Mouse (Mus musculus) limb, embryonic 14.5 days (tissue): Measurements from ENCODE around the gene Etnk2. TPM values are rescaled to one million over a fixed set of nuclear protein-coding genes. Genes with fewer than 3 reads are reported as not detected.

Source experiments
- ATAC-seq: fragments of 200-750 bp; cut with Nextera tagmentation; 2 replicates; pipeline ENCODE4 v1.8.0; 2017; ENCODE audit warnings: low read depth, moderate number of reproducible peaks, moderate TSS enrichment; ENCODE audit not compliant: low FRiP score
- DNase-seq: peaks from one replicate; pipeline ENCODE4 v3.0.0-alpha.2; 2015; ENCODE audit warnings: low spot score
- H3K27ac ChIP-seq: fragments of 300-500 bp; sonication (generic); replicated peaks from 2 replicates; pipeline ENCODE4 v1.5.1; 2014; ENCODE audit warnings: low read depth, mild to moderate bottlenecking, low read length, moderate library complexity, mixed read lengths
- H3K27me3 ChIP-seq: fragments of 300-500 bp; sonication (generic); 2 replicates; pipeline ENCODE4 v1.6.1; 2014; ENCODE audit warnings: low read length, mixed read lengths; ENCODE audit not compliant: control insufficient read depth, insufficient read depth
- H3K36me3 ChIP-seq: fragments of 300-500 bp; sonication (generic); 2 replicates; pipeline ENCODE4 v1.6.1; 2014; ENCODE audit warnings: mild to moderate bottlenecking, low read length, moderate library complexity, mixed read lengths; ENCODE audit not compliant: control insufficient read depth, insufficient read depth
- H3K4me1 ChIP-seq: fragments of 300-500 bp; sonication (generic); 2 replicates; pipeline ENCODE4 v1.6.1; 2014; ENCODE audit warnings: antibody characterized with exemption, low read length, mixed read lengths; ENCODE audit not compliant: control insufficient read depth, insufficient read depth
- H3K4me2 ChIP-seq: fragments of 300-500 bp; sonication (generic); replicated peaks from 2 replicates; pipeline ENCODE4 v1.6.1; 2014; ENCODE audit warnings: low read depth, mild to moderate bottlenecking, low read length, moderate library complexity; ENCODE audit not compliant: severe bottlenecking
- H3K4me3 ChIP-seq: fragments of 300-500 bp; sonication (generic); replicated peaks from 2 replicates; pipeline ENCODE4 v1.5.1; 2014; ENCODE audit warnings: low read length
- H3K9ac ChIP-seq: fragments of 300-500 bp; sonication (generic); 2 replicates; pipeline ENCODE4 v1.6.1; 2014; ENCODE audit warnings: mild to moderate bottlenecking, low read depth, low read length, moderate library complexity; ENCODE audit not compliant: severe bottlenecking
- H3K9me3 ChIP-seq: fragments of 300-500 bp; sonication (generic); 2 replicates; pipeline ENCODE4 v1.6.1; 2016; ENCODE audit warnings: low read length; ENCODE audit not compliant: control insufficient read depth
- POLR2A ChIP-seq: fragments of 200-500 bp; IDR thresholded peaks from 2 replicates; pipeline ENCODE4 v1.8.0; 2012; ENCODE audit warnings: inconsistent platforms, mild to moderate bottlenecking, moderate library complexity, borderline replicate concordance; ENCODE audit not compliant: insufficient read depth, insufficient read length; ENCODE audit errors: extremely low read depth
- WGBS: fragments of 180-500 bp; shearing (Covaris S2); extraction: QIAGEN DNeasy Blood & Tissue Kit; methylation state at CpG from one replicate; pipeline ENCODE4 v1.1.7; 2014; 5-methylcytosine and 5-hydroxymethylcytosine counted together
- polyA plus RNA-seq, 2 experiments: library from polyadenylated mRNA; depleted of rRNA in 1 of 2; stranded (reverse) in 1 of 2; unstranded in 1 of 2; fragments of >200 nt; fragmentation: Nextera tagmentation in 1 of 2; extraction: Ambion mirVana in 1 of 2; gene quantifications; 2 replicates each; pipeline versions ENCODE4 v1.2.1 to v1.2.3; 2012 to 2014

Etnk2 gene
- polyA plus RNA-seq, 2 experiments: 0.91 to 1.4 TPM

DNA sequence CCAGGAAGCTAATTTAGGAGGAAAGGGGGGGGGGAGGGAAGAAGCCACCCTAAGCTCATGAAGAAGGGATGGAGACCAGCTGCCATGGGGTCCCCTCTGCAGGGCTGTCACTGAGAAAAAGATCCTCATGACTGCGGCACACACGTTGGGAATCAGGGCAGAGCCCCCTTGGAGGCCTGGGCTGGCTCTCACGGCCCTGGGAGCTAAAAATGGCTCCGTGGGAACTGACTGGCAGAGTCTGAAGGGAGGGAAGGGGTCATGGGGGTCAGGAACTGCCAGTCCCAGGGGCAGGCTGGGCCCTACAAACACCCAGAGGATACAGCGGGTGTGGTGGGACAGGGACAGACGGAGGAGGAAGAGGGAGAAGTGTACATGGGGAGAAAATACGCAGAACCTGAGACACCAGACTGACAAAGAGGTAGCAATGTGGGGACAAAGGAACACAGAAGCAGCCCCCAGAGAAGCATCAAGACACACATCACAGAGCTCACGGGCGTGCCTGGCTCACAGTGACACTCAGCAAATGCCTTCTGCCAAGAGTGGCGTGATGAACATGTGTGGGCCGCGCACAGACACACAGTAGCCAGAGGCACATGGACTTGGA is 19.3 kb downstream of the Etnk2 start:
- no peaks in the 10 kb centered on the region; the same call in 1 of the 2 replicates for H3K4me1 ChIP-seq
- no peak overlapping the region for H3K9ac ChIP-seq
- no peaks in the 10 kb centered on the region for H3K9me3 ChIP-seq
- 66% methylated on average over 12 of the region's 12 CpGs for whole genome bisulfite sequencing
- no peaks in the 10 kb centered on the region for H3K36me3 ChIP-seq
- DNase-seq (no peak), ATAC-seq (no peak)
- H3K27ac ChIP-seq: no peak overlapping the region
- H3K27me3 ChIP-seq: no peaks in the 10 kb centered on the region
- no peak overlapping the region for H3K4me3 ChIP-seq
- H3K4me2 ChIP-seq: no peak overlapping the region
- no peak for TF ChIP-seq POLR2A

DNA sequence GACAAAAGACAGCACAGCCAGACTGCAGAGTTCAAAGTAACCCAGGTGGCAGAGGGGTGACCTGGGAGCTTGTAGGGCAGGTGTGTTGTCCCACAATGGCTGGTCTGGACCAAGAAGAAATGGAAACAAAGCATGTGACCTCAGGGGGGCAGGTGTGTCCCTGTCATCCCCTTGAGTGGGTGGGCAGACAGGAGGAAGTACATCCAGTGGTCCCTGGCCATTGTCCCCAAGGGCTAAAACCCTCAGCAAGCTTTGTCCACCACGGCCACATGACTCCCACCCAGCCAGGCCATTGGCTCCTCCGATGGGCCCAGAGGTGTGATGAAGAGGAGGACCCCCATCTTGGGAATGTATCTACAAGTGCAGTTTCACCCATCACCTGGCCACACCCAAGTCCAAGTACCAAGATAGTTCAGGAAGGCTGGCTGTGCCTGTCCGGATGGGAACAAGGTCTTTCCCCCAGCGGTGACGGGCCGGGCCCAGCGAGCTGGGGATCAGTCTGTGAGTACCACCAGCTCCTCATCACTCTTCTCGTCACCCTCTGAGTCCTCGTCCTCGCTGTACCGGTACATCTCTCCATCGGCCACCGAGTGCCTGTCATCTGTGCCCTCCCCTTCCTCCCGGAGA is 19.9 kb downstream of the Etnk2 start:
- no peaks in the 10 kb centered on the region; the same call in 1 of the 2 replicates for H3K4me1 ChIP-seq
- no peak overlapping the region for H3K27ac ChIP-seq
- 86% methylated on average over 14 of the region's 14 CpGs for WGBS
- H3K4me2 ChIP-seq: no peak overlapping the region
- H3K9ac ChIP-seq: no peak overlapping the region
- ATAC-seq: no peak
- TF ChIP-seq POLR2A: no peak
- no peak overlapping the region for H3K4me3 ChIP-seq
- no peak for DNase-seq
- H3K9me3 ChIP-seq: no peaks in the 10 kb centered on the region
- no peaks in the 10 kb centered on the region for H3K36me3 ChIP-seq
- no peaks in the 10 kb centered on the region for H3K27me3 ChIP-seq

DNA sequence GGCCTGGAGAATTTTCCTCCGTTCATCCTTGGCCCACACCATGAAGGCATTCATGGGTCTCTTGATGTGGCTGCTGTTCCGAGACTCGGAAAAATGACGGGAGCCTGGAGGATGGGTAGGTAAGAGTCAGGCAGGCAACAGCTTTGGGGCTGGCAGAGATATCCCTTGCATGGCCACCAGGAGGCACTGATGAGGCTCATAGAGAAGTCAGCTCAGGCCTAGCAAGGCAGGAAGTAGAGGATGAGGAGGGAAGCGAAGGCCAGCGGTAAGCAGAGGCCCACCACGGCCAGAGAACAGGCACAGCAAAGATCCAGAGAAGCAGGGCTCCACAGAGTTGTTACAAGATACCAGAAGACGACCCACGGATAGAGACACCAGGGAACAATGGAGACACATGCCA is 22.1 kb downstream of the Etnk2 start:
- ATAC-seq: no peak
- Histone ChIP-seq H3K9ac (peak overlapping the region; percentile 36), H3K27ac (no peak overlapping the region), H3K9me3 (no peaks in the 10 kb centered on the region), H3K36me3 (no peaks in the 10 kb centered on the region), H3K27me3 (no peaks in the 10 kb centered on the region), H3K4me2 (0 out of 2 replicates have a peak overlapping the region, but pooled peaks have one; percentile 21), H3K4me1 (no peaks in the 10 kb centered on the region; the same call in 1 of the 2 replicates), H3K4me3 (0 out of 2 replicates have a peak overlapping the region, but pooled peaks have one; percentile 1)
- 31% methylated on average over 9 of the region's 9 CpGs for WGBS
- peak; percentile 65 for DNase-seq
- no peak for TF ChIP-seq POLR2A

DNA sequence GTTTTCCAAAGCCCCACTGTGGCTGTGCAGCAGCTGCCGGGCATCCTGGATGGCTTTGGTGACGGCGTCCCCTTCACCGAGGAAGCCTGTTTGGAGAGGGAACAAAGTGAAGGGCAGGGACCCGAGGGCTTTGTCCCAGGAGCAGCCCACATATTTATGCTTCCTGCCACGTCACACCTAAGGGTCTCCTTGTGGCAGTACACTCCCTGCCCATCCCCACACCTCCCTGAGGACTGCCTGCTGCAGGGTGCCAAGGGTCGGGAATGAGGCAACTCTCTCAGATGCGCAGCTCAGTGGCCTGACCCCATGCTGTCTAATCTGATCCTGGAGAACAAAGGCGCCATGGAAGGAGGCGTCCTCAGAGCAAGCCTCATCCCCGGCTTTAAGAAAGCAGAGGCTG is 22.8 kb downstream of the Etnk2 start:
- Histone ChIP-seq H3K9ac (peak overlapping the region; percentile 36; the same call in 1 of the 2 replicates), H3K9me3 (no peaks in the 10 kb centered on the region), H3K4me1 (no peaks in the 10 kb centered on the region; the same call in 1 of the 2 replicates), H3K27me3 (no peaks in the 10 kb centered on the region), H3K27ac (no peak overlapping the region), H3K4me3 (0 out of 2 replicates have a peak overlapping the region, but pooled peaks have one; percentile 1), H3K36me3 (no peaks in the 10 kb centered on the region), H3K4me2 (no peak overlapping the region)
- DNase-seq (no peak), ATAC-seq (no peak)
- no peak for TF ChIP-seq POLR2A
- 82% methylated on average over 11 of the region's 11 CpGs for WGBS

DNA sequence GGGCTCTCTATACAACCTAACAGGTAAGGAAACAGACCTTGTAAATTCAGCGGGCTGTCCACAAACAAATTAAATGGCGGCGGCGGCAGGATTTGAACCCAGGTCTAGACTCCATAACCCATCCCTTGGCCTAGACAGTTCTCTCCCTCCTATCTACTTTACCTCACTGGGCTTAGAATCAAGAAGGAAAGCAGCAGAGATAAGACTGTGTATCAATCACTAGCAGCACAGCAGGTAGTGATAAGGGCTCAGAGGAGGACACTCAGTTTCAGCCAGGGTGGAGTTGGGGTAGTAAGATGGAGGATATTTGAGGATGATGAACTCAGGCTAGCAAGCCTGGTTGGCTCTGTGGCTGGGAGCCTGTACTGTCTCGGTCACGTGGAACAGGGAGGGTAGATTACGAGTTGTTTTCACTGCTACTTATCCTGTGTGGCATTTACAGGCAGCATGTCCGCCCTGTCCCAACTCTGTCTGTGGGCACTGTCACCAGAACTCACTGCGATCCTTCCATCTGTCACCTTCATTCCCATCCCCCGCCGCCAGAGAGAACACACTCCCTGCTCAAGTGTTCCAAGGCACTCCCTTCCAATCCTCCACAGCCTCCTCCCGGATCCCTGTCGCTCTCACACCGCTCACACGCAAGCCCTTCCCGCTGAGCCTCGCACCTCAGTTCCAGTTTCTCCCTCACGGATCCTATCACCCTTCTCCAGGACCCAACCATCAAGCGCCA is 24.3 kb downstream of the Etnk2 start:
- ATAC-seq (no peak), DNase-seq (no peak)
- no peak for TF ChIP-seq POLR2A
- no peak overlapping the region for H3K9ac ChIP-seq
- H3K27ac ChIP-seq: no peak overlapping the region
- no peaks in the 10 kb centered on the region; the same call in 1 of the 2 replicates for H3K4me1 ChIP-seq
- H3K4me2 ChIP-seq: no peak overlapping the region
- H3K36me3 ChIP-seq: no peaks in the 10 kb centered on the region
- H3K4me3 ChIP-seq: no peak overlapping the region
- no peaks in the 10 kb centered on the region for H3K9me3 ChIP-seq
- H3K27me3 ChIP-seq: no peaks in the 10 kb centered on the region
- WGBS: 64% methylated on average over 19 of the region's 19 CpGs
